Mouse (Mus musculus) CH12.LX (cell line): ENCODE results near the gene 1700017B05Rik. TPM values are rescaled to one million over a fixed set of nuclear protein-coding genes. Genes with fewer than 3 reads are reported as not detected.

Source experiments
- DNase-seq: peaks from one replicate; pipeline ENCODE4 v3.0.0-alpha.2; 2013; ENCODE audit errors: extremely low read depth
- H3K27ac ChIP-seq: 2 replicates; pipeline ENCODE4 v1.5.1; 2012; ENCODE audit warnings: low read depth, mild to moderate bottlenecking, control low read depth, moderate library complexity; ENCODE audit not compliant: insufficient read depth
- H3K27me3 ChIP-seq: replicated peaks from 2 replicates; pipeline ENCODE3; 2012; ENCODE audit warnings: inconsistent platforms
- H3K36me3 ChIP-seq, 2 experiments: replicated peaks in 1 of 2; 2 replicates each; pipeline versions ENCODE3 to v1.6.1; 2012; ENCODE audit warnings: inconsistent platforms in 1 of 2, low read length in 1 of 2, mild to moderate bottlenecking in 1 of 2, mixed read lengths in 1 of 2, moderate library complexity in 1 of 2; ENCODE audit not compliant: control insufficient read depth in 1 of 2, insufficient read depth in 1 of 2
- H3K4me1 ChIP-seq, 2 experiments: 2 replicates each; pipeline ENCODE4 v1.6.1; 2012; ENCODE audit warnings: inconsistent platforms in 1 of 2, moderate library complexity in 1 of 2; ENCODE audit not compliant: insufficient read depth in 2 of 2, control insufficient read depth in 1 of 2
- H3K4me2 ChIP-seq: 2 replicates; pipeline ENCODE4 v1.6.1; 2012; ENCODE audit warnings: low read depth, mild to moderate bottlenecking, control low read depth; ENCODE audit not compliant: poor library complexity, insufficient read depth, severe bottlenecking
- H3K4me3 ChIP-seq, 3 experiments: fragments of 150-350 bp in 1 of 3; sonication (generic) in 1 of 3; replicated peaks in 1 of 3; 2 replicates each; pipeline versions ENCODE3 to v1.5.1; 2011 to 2012; ENCODE audit warnings: low read depth in 2 of 3, low read length in 2 of 3, mild to moderate bottlenecking in 2 of 3, moderate library complexity in 2 of 3, control low read depth in 1 of 3, improper control_type of control experiment in 1 of 3, inconsistent platforms in 1 of 3, mixed read lengths in 1 of 3; ENCODE audit not compliant: poor library complexity in 1 of 3
- H3K79me2 ChIP-seq: replicated peaks from 2 replicates; pipeline ENCODE4 v1.6.1; 2012; ENCODE audit warnings: mild to moderate bottlenecking, moderate library complexity; ENCODE audit not compliant: control insufficient read depth, poor library complexity, insufficient read depth, severe bottlenecking; ENCODE audit errors: extremely low read depth
- H3K9ac ChIP-seq: 2 replicates; pipeline ENCODE4 v1.6.1; 2012; ENCODE audit warnings: low read depth, mild to moderate bottlenecking, control low read depth, moderate library complexity; ENCODE audit not compliant: insufficient read depth
- H3K9me3 ChIP-seq: replicated peaks from 2 replicates; pipeline ENCODE3; 2012; ENCODE audit warnings: low read length, inconsistent platforms, mixed read lengths
- BHLHE40 ChIP-seq: IDR thresholded peaks from 2 replicates; pipeline ENCODE4 v1.6.1; 2011; ENCODE audit warnings: mild to moderate bottlenecking, low read depth, low read length, improper control_type of control experiment
- CTCF ChIP-seq, 2 experiments: IDR thresholded peaks in 1 of 2; conservative IDR thresholded peaks in 1 of 2; 2 replicates each; pipeline ENCODE4 v1.5.1; 2011 to 2012; ENCODE audit warnings: low read depth in 2 of 2, low read length in 2 of 2, improper control_type of control experiment in 1 of 2, inconsistent platforms in 1 of 2, mild to moderate bottlenecking in 1 of 2, moderate library complexity in 1 of 2
- E2F4 ChIP-seq: IDR thresholded peaks from 2 replicates; pipeline ENCODE4 v1.6.1; 2011; ENCODE audit warnings: low read depth, low read length, improper control_type of control experiment; ENCODE audit not compliant: insufficient replicate concordance
- EP300 ChIP-seq: IDR thresholded peaks from 2 replicates; pipeline ENCODE4 v1.6.1; 2011; ENCODE audit warnings: low read length, improper control_type of control experiment
- GABPA ChIP-seq: IDR thresholded peaks from 2 replicates; pipeline ENCODE4 v1.6.1; 2012; ENCODE audit warnings: low read depth, low read length, improper control_type of control experiment, inconsistent platforms; ENCODE audit not compliant: insufficient replicate concordance
- HCFC1 ChIP-seq: IDR thresholded peaks from 2 replicates; pipeline ENCODE4 v1.6.1; 2012; ENCODE audit warnings: low read depth, mild to moderate bottlenecking, inconsistent platforms, low read length, improper control_type of control experiment
- IRF4 ChIP-seq: IDR thresholded peaks from 2 replicates; pipeline ENCODE4 v1.6.1; 2014; ENCODE audit warnings: low read depth, mild to moderate bottlenecking, inconsistent platforms, low read length, improper control_type of control experiment
- JUN ChIP-seq: IDR thresholded peaks from 2 replicates; pipeline ENCODE4 v1.6.1; 2011; ENCODE audit warnings: low read depth, mild to moderate bottlenecking, low read length, improper control_type of control experiment, moderate library complexity; ENCODE audit not compliant: insufficient read depth
- JUND ChIP-seq: conservative IDR thresholded peaks from 2 replicates; pipeline ENCODE4 v1.6.1; 2011; ENCODE audit warnings: low read depth, low read length, improper control_type of control experiment
- MAFK ChIP-seq: IDR thresholded peaks from 2 replicates; pipeline ENCODE4 v1.6.1; 2011; ENCODE audit warnings: low read length, improper control_type of control experiment; ENCODE audit not compliant: insufficient replicate concordance
- MAX ChIP-seq: IDR thresholded peaks from 2 replicates; pipeline ENCODE4 v1.6.1; 2011; ENCODE audit warnings: low read length, improper control_type of control experiment
- MAZ ChIP-seq: IDR thresholded peaks from 2 replicates; pipeline ENCODE4 v1.6.1; 2012; ENCODE audit warnings: low read depth, mild to moderate bottlenecking, inconsistent platforms, low read length, improper control_type of control experiment, moderate library complexity
- MYC ChIP-seq: IDR thresholded peaks from 2 replicates; pipeline ENCODE4 v1.6.1; 2011; ENCODE audit warnings: low read depth, mild to moderate bottlenecking, improper control_type of control experiment, low read length
- NELFE ChIP-seq: IDR thresholded peaks from 2 replicates; pipeline ENCODE4 v1.6.1; 2011; ENCODE audit warnings: low read depth, low read length, improper control_type of control experiment
- NRF1 ChIP-seq: IDR thresholded peaks from 2 replicates; pipeline ENCODE4 v1.6.1; 2014; ENCODE audit warnings: low read depth, mild to moderate bottlenecking, inconsistent platforms, low read length, improper control_type of control experiment, moderate library complexity
- PAX5 ChIP-seq: IDR thresholded peaks from 2 replicates; pipeline ENCODE4 v1.6.1; 2012; ENCODE audit warnings: low read length, inconsistent platforms, mixed read lengths
- POLR2AphosphoS2 ChIP-seq: IDR thresholded peaks from 2 replicates; pipeline ENCODE4 v1.6.1; 2011; ENCODE audit warnings: low read depth, low read length, improper control_type of control experiment
- RCOR1 ChIP-seq: conservative IDR thresholded peaks from 2 replicates; pipeline ENCODE4 v1.6.1; 2012; ENCODE audit warnings: low read depth, mild to moderate bottlenecking, inconsistent platforms, low read length, improper control_type of control experiment
- SIN3A ChIP-seq: IDR thresholded peaks from 2 replicates; pipeline ENCODE4 v1.6.1; 2012; ENCODE audit warnings: low read length, improper control_type of control experiment, inconsistent platforms
- UBTF ChIP-seq: IDR thresholded peaks from 2 replicates; pipeline ENCODE4 v1.6.1; 2012; ENCODE audit warnings: low read depth, mild to moderate bottlenecking, inconsistent platforms, low read length, improper control_type of control experiment, moderate library complexity
- USF1 ChIP-seq: IDR thresholded peaks from 2 replicates; pipeline ENCODE4 v1.6.1; 2014; ENCODE audit warnings: low read depth, mild to moderate bottlenecking, inconsistent platforms, low read length, improper control_type of control experiment
- ZC3H11A ChIP-seq: IDR thresholded peaks from 2 replicates; pipeline ENCODE4 v1.6.1; 2012; ENCODE audit warnings: low read depth, mild to moderate bottlenecking, inconsistent platforms, low read length, improper control_type of control experiment
- ZMIZ1 ChIP-seq: IDR thresholded peaks from 2 replicates; pipeline ENCODE4 v1.6.1; 2012; ENCODE audit warnings: low read depth, mild to moderate bottlenecking, inconsistent platforms, low read length, improper control_type of control experiment
- ZNF384 ChIP-seq: IDR thresholded peaks from 2 replicates; pipeline ENCODE4 v1.6.1; 2012; ENCODE audit warnings: low read depth, low read length, improper control_type of control experiment, inconsistent platforms
- dilution Hi-C: fragments of 300-500 bp; cut with MboI; formaldehyde crosslinking; loops from 2 replicates; pipeline ENCODE4 v1.14.3; 2020; ENCODE audit warnings: low sequenced_read_pairs; ENCODE audit not compliant: extremely low pct_unique_long_range_greater_than_20kb, extremely low pct_ligation_motif_present
- in situ Hi-C: fragments of 300-500 bp; cut with MboI; formaldehyde crosslinking; loops from 3 replicates; pipeline ENCODE4 v1.14.3; 2019; ENCODE audit warnings: low sequenced_read_pairs, low pct_ligation_motif_present, low pct_unique_long_range_greater_than_20kb, mixed read lengths
- polyA plus RNA-seq: library from polyadenylated mRNA; unstranded; fragments of >175 nt; gene quantifications from 2 replicates; pipeline ENCODE4 v1.2.1, GENCODE M21; 2012; ENCODE audit warnings: low read depth; ENCODE audit not compliant: insufficient read length
- total RNA-seq, 2 experiments: library from RNA; depleted of rRNA; stranded (reverse); fragments of 300-350 nt in 1 of 2; fragments of >200 nt in 1 of 2; gene quantifications; 2 replicates each; pipeline ENCODE4 v1.2.3; 2012 to 2014

Gene 1700017B05Rik
- total and polyA plus RNA-seq, 3 experiments, result 26.4 to 56.0 (median 38.6) TPM

DNA sequence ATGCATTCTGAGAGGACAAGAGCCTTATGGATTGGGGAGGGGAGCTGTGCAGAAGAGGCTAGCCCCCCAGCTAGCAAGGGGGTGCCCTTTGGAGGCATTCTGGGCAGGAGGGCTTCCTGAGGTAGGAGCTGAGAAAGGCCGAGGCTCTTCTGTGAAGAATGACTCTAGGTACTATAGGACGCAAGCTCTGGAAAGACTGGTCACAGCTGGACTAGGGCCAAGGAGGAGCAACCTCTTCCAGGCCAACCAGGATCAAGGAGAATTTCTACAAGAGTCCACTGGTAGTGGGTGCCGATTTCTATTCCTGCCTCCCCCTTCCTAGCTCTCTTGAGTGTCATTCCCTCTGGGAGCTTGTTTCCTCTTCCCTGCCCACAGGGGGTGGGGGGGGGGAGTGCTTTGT, 20.3 kb upstream of the 1700017B05Rik start:
- dilution Hi-C loops (no loop called here), in situ Hi-C loops (no loop called here)
- no peak for DNase-seq
- TF ChIP-seq RCOR1, result no peak
- no peak for TF ChIP-seq PAX5
- TF ChIP-seq GABPA, result no peak
- no peak for TF ChIP-seq JUN
- TF ChIP-seq POLR2AphosphoS2, result no peak
- no peak for TF ChIP-seq BHLHE40
- no peak for TF ChIP-seq JUND
- no peak for TF ChIP-seq ZC3H11A
- Histone ChIP-seq H3K4me3 (no peak overlapping the region), H3K4me2 (no peak overlapping the region), H3K27me3 (no peaks in the 10 kb centered on the region), H3K9ac (no peak overlapping the region), H3K36me3 (no peaks in the 10 kb centered on the region), H3K27ac (no peak overlapping the region), H3K4me1 (peaks cover 19 to 46% of the 10 kb centered on the region in 2 experiments), H3K9me3 (peaks cover 2% of the 10 kb centered on the region), H3K79me2 (no peaks in the 10 kb centered on the region)

DNA sequence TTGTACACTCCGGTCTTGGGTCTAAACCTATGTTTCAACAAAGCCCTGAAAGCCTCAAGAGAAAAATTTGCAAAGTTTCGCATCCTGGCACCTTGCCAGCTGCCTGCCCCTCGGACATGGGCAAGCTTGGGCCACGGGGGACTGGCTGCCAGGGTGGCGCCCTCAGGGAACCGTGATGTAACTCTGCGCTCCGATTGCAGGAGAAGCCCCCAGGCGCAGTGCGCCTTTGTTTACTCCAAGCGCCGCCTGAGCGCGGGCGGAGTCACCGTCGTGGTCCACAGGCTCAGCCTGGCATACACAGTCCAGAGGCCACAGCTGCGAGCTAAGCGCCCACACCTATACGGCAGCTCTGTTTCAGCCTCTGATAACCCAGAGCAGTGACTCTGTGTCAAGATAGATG, 19.1 kb upstream of the 1700017B05Rik start:
- DNase-seq, result no peak
- TF ChIP-seq IRF4 (no peak), EP300 (no peak), NRF1 (no peak), UBTF (no peak), JUND (no peak), SIN3A (no peak), MAFK (no peak), CTCF (conservative IDR thresholded peaks at IDR 0.05 in 1 of 2, IDR thresholded peaks at IDR 0.05 in 1 of 2; ENCODE audit: low read depth in 2 of 2, low read length in 2 of 2) (no peak), MAX (no peak), ZMIZ1 (no peak), MAZ (no peak), ZNF384 (no peak), USF1 (no peak), MYC (no peak), E2F4 (no peak), JUN (no peak), NELFE (no peak), HCFC1 (no peak), PAX5 (no peak), GABPA (no peak)
- TF ChIP-seq, all 38 proteins: peak for 0
- Histone ChIP-seq H3K9me3 (peaks cover 2% of the 10 kb centered on the region), H3K27me3 (no peaks in the 10 kb centered on the region), H3K4me3 (no peak overlapping the region), H3K4me1 (peaks cover 23 to 55% of the 10 kb centered on the region in 2 experiments), H3K36me3 (no peaks in the 10 kb centered on the region), H3K79me2 (no peaks in the 10 kb centered on the region), H3K27ac (no peak overlapping the region), H3K4me2 (no peak overlapping the region), H3K9ac (no peak overlapping the region)
- dilution Hi-C loops, result no loop called here
- in situ Hi-C loops, result no loop called here
